Mouse (Mus musculus): ENCODE results near the gene Klf2.
A peak's percentile ranks its signal among the peaks of the same experiment; 100 is the strongest.

Klf2 gene

DNA sequence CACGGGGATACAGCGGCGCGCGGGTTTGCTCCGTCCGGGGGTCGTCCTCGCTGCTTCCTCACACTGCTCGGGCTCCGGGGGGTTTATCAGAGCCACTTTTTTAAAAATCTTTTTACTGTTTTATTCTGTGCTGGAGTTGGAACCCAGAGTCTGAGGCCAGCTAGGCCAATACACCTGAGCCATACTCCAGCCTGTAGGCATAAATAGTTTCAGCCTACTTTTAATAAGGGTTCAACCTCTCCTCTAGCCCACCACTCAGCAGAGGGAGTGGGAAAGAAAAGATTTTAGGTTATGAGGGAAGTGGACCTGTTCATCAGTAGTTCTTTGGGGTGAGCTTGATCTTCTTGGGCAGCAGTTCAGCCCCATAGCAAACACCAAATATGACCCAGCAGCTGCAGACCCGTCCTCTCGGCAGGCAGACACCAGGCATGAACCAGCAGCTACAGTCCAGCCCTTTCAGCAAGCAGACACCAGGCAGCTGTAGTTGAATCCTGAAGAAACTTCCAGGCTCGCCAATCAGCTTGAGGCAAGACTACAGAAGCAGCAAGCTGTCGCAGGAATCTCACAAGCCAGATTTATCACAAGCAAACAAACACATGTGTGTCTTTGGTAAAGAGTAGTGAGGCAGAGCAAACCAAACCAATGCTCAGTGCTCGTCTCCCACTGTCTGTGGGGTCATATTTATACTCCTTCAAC lies 13.5 kb upstream of the Klf2 start, which contains the start of gene Gm10282:
Gene Gm10282, minus strand, starts transcription at position 51 of the 696 bp plus-strand sequence.
- no peak for DNase-seq (ENCODE audit: low spot score in 2 of 2)

DNA sequence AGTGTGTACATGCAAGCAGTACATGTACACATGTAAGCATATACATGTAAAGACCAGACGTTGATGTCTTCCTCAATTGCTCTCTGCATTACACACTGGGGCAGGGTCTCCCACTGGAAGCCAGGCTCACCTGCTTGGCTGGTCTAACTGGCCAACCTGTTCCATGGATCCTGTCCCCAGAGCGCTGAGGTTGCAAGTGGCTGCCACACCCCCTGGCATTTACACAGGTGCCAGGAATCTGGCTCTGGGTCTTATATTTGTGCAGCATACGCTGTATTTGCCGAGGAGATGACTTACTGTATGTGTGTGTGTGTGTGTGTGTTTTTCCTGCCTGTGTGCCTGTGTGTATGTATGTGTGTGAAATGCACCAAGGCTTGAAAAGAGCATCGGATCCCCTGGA lies 11.9 kb upstream of the Klf2 start:
- no peak for DNase-seq (ENCODE audit: low spot score in 2 of 2)

DNA sequence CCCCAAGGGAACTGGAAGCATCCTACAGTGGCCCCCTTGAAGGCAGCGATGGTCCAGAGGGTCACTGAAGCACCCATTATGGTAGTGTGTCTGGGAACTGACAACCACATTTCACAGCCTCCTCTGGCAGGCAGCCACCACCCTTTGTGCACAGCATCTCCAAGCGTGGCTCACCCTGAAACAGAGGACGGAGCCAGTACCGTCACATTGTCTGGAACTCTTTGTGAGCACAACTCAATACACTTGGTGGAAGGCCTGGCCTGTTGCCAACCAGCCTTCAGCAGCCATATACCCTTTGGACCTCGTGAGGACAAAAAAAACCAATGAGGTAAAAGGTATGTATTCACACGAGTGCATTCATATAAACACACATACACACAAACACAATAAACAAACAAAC lies 10.6 kb upstream of the Klf2 start:
- DNase-seq (ENCODE audit: low spot score in 2 of 2): peak in 1 of 2 experiments; percentile 36

DNA sequence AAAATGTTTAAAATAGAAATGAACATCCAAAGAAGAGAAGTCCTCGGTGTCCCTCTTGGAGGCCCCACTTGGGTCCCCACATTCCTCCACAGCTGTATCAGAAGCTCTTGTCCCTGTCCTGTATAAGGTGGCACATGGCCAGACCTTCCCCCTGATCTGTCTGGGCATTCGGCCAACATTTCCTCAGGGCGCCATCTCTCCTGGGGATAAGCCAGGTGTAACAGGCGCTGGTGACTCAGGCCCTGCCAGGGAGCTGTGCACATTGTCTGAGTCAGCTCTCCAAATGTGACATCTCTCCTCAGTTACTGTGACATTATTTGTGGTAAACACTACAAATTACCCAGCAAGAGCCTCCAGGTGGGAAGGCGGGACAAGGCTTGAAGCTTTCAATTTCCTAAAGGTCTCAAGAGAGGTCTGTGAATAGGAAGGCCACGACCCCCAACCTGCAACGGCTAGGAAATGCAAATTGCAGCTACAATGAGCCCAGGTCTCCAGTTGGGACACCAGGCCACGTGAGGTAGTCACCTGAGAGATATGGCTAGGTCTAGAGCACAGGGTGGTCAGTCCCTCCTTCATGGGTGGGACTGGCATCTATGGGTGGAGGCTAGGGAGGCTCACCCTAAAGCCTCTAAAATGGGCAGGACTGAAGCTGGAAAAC lies 7.9 kb upstream of the Klf2 start:
- DNase-seq (ENCODE audit: low spot score in 2 of 2): peak; percentile 70 to 72

DNA sequence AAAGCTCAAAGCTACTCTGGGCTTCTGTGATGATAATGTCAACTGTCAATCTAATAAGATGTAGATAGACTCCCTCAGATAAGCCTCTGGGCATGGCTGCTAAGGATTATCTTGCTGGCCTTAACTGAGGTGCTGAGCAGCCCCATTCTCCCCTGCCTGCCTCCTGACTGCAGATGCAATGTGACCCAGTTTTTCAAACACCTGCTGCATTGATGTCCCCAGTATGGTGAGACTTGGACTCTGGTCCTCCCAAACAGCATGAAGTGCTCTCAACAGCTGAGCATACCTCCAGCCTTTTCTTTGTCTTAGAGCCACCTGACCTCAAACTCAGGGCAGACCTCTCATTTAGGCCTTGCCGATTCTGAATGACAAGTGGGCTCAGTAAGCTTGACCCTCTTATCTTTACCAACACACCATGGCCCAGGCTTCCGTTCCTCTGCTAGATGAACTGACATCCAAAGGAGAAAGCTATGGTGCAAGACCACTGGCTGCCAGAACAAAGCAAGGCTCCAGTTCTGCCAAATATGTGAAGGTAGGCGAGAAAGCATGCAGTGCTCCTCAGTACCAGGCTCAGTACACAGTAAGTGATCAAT lies 5.8 kb upstream of the Klf2 start:
- no peak for DNase-seq (ENCODE audit: low spot score in 2 of 2)

DNA sequence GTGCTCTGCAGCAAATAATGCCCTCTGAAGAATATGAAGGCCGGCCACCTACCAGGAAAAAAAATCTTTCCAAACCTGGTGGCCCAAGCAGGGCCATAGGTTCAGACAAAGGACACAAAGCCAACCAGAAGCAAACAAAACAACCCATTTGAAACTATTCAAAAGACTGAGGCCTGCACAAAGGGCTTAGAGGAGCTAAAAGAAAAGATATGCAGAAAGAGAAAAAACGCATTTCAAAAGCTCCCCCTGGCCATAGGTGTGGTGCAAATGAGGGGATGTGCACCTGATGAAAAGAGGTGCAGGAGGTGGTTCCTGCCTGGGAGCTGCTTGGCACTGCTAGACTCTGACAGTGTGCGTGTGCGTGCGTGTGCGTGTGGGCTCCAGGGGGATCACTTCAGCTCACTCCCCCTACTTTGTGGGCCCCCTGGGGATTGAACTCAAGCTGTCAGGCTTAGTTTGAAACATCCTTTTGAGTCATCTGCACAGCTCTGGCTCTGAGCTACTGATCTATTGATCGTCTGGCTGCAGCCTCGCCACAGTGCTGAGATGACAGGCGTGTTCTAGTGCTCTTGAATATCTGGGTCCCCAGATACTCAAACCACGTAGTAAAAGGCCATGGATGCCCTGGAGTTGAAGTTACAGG lies 2.7 kb upstream of the Klf2 start:
- no peak for DNase-seq (ENCODE audit: low spot score in 2 of 2)

DNA sequence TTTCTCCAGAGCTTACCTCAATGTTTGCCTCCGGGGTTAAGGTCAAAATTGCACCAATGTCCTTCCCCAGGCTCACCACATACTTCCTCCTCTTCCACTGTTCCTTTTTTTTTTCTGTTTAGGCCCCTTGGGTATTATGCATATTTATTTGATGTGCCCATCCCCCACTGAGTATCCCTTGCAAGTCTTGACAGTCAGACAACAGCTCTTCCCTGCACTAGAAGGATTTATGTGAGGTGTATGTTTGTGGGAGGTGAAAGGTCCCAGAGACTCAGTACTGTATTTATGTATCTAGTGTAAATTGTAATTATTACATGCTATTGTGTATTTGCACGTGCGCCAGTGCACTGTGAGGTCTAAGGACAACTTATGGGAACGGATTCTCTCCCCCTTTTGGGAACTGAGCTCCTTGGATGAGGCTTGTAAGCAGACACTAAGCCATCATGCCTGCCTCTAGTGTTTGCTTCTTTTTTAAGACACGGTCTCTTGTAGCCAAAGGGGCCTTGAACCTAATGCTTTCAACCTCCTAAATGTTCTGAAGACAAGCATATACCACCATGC lies 1.0 kb upstream of the Klf2 start:
- DNase-seq (ENCODE audit: low spot score in 2 of 2): no peak

DNA sequence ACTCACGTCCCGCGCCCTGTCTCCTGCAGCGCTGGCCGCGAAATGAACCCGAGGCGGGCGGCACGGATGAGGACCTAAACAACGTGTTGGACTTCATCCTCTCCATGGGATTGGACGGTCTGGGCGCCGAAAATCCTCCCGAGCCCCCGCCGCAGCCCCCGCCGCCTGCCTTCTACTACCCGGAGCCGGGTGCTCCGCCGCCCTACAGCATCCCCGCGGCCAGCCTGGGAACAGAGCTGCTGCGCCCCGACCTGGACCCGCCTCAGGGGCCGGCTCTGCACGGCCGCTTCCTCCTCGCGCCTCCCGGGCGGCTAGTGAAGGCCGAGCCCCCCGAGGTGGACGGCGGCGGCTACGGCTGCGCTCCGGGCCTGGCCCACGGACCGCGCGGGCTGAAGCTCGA lies 564 bp downstream of the Klf2 start:
- DNase-seq (ENCODE audit: low spot score in 2 of 2): peak in 1 of 2 experiments; percentile 40

DNA sequence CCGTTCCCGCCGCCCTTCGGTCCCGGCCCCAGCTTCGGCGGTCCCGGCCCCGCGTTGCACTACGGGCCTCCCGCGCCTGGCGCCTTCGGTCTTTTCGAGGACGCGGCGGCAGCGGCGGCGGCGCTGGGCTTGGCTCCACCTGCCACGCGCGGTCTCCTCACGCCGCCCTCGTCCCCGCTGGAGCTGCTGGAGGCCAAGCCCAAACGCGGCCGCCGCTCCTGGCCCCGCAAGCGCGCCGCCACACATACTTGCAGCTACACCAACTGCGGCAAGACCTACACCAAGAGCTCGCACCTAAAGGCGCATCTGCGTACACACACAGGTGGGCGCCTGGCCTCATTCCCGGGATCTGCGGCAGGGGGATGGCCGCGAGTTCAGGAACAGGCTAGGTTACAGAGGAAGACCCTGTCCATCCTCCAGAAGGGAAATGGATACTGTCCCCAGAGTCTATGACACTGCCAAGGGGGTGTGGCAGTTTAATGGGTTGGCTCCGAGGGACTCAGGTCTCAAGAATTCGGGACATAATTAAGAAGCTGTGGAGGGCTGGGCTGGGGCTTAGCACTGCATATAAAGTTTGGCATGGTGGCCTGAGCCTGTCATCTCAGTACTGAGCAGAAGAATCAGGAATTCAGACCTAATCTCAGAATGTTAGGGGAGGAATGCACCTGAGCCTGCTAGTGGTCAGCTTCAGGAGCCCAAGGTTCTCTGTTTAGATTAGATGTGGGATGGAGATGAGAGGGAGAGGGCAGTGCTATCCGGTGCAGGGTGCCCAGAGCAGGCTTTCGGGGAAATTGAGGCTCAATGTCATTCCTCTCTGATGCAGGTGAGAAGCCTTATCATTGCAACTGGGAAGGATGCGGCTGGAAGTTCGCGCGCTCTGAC lies 1.3 kb downstream of the Klf2 start:
- DNase-seq (ENCODE audit: low spot score in 2 of 2): peak; percentile 37 to 48

DNA sequence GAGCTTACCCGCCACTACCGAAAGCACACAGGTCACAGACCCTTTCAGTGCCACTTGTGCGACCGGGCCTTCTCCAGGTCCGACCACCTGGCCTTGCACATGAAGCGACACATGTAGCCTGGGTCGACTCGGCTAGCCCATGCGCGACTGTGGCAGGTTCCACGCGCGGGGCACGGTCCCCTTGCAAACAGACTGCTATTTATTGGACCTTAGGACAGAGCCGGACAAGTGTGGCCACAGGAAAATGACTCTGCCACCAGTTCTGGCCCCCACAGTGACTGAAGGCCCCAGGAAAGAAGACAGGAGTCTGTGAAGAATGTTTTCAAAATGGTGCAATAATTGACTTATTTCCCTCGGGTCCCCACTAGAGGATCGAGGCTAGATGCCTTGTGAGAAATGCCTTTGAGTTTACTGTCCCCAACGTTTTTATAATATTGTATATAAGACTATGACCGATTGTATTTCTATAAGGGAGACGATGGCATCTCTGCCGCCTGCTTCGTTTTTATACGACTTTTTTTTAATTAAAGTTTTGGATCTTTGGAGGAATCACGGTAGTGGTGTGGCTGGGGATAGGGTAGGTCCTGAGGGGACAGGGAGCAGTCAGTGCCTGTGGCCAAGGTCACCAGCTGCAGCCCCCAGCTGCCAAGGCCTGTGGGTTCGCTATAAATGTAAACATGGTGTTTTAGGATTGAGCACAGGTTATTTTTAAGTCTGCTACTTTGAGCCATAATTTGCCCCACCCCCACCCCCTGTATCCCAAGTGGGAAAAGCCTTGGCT lies 2.2 kb downstream of the Klf2 start:
- DNase-seq (ENCODE audit: low spot score in 2 of 2): no peak

DNA sequence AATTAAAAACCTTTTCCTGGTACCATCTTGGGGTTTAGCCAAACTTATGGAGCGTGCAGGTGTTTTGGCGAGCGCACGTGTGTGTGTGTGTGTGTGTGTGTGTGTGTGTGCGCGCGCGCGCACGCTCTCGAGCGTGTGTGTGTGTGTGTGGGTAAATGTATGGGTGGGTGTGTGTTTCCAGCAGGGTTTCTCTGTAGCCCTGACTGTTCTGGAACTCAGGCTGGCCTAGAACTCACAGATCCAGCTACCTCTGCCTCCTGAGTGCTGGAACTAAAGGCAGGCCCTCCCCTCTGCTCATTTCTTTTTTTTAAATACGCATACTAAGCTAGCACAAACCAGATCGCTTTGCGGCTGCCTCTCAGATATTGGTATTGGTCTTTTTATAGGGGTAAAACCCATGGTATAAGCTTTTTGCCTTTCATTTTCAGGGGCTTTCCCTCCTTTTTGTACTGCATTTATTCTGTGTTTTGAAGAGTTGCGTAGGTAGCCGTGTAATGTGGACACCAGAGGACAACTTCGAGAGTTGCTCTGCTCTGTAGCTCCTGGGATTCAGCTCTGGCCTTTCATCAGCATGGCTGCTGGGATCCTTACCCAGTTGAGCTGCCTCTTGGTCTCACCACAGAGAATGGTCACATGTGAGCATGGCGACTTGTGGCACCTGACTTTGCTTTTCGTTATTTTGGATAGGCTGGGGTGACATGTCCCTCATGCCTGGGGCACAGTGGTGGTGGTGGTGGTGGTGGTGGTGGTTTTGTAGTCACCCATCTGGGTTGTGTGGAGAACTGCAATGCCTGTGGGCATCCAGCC lies 3.0 kb downstream of the Klf2 start:
- no peak for DNase-seq (ENCODE audit: low spot score in 2 of 2)

DNA sequence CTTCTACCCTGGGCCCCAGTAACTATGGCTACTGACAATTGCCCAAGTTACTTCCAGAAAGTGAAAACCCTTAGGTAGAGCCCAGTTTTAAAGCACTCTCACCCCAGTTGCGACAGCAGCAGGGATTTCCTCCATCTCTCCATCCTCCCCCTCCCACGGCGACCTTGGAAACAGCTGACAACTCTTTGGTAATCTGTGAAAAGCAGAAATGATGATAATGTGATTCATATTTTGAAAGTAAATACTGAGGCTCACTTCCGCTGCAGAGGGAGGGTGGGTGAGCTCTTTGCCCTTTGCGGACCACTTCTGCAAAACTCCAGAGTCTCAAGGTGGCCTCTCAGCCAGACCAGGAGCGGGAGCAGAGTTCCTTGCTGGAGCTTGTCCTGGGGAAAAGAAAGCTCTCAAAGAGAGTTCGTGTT lies 3.6 kb downstream of the Klf2 start:
- DNase-seq (ENCODE audit: low spot score in 2 of 2): no peak

DNA sequence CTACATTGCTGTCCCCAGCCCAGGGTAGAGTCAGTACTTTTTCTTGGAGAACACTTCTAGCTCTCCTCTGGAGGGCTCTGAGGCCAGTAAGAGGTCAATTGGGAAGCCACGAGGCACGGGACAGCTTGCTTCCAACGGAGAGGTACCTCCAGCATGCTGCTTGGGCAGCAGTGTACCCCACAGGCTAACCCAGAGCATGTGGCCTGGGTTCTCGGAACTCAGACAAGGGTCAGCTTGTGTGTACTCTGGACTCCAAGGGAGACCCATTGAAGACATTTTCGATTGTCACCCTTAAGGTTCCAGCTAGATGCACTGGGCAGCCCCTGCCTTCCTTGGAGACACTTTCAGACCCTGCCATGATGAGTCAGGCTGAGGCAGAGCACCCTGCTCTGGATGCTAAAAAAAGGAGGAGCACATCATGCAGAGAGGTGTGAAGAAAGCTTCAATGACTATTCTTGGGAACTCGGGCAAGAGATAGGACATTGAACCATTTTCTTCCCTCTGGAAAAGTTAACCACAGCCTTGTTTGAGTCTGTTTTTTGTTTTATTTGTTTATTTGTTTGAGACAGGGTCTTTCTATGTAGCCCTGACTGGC lies 4.4 kb downstream of the Klf2 start:
- no peak for DNase-seq (ENCODE audit: low spot score in 2 of 2)

DNA sequence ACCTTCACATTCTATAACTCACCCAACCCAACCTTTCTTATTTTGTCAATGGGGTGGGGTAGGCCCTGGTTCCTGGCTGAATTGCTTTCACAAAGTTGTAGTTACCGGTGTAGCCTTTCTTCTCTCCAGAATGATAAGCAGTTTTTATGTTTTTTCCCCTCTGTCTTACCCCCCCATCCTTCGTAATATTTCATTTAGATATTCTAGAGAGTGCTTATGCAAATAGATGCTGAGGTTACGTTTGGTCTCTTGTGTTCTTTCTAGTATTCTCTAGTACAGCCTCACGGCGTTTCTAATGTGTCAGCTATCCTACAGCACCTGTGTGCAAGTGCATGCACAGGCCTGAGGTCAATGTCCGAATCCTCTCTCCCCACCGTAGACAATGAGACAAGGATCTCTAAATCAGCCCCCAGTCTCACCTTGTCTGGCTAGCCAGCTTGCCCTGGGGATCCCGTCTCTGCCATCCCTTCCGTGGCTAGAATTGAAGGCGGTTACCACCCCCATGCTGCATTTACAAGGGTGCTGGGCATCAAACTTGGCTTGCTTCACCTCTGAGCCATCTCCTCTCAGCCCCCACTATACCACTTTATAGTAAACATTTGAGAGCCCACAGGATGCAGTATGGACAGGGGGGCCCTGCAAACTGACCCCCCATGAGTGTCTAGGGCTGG lies 5.3 kb downstream of the Klf2 start:
- DNase-seq (ENCODE audit: low spot score in 2 of 2): no peak

DNA sequence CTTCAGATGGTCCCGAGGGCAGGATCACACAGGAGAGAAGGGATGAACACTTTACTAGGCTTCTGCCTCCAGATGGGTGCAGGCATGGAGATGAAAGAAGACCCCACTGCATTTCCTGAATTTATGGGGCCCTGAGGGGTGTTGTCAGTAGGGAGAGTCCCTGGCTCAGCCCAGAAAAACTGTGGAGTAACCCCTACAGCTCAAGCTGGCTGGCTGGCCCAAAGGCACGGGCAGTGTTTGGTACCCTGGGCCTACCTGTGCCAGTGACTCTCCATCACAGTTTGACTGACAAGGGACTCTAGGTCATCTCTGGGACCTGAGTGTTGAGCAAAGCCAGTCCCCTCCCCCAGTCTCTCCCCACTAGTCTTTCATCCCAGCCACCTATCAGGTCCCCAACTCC lies 5.9 kb downstream of the Klf2 start:
- no peak for DNase-seq (ENCODE audit: low spot score in 2 of 2)

DNA sequence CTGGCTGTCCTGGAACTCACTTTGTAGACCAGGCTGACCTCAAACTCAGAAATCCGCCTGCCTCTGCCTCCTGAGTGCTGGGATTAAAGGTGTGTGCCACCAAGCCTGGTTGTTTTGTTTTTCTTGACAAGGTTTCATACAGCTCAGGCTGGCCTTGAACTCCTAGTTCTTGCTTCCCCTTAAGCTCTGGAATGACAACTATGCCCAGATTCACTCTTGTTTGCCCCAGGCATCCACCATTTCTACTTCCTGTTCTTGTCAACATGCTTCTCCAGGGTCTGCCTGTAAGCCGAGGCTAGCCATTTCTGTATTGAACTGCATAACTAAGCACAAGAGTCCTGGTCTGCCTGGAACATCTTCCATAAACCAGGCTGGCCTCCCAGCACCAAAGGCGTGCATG lies 10.3 kb downstream of the Klf2 start:
- no peak for DNase-seq (ENCODE audit: low spot score in 2 of 2)

DNA sequence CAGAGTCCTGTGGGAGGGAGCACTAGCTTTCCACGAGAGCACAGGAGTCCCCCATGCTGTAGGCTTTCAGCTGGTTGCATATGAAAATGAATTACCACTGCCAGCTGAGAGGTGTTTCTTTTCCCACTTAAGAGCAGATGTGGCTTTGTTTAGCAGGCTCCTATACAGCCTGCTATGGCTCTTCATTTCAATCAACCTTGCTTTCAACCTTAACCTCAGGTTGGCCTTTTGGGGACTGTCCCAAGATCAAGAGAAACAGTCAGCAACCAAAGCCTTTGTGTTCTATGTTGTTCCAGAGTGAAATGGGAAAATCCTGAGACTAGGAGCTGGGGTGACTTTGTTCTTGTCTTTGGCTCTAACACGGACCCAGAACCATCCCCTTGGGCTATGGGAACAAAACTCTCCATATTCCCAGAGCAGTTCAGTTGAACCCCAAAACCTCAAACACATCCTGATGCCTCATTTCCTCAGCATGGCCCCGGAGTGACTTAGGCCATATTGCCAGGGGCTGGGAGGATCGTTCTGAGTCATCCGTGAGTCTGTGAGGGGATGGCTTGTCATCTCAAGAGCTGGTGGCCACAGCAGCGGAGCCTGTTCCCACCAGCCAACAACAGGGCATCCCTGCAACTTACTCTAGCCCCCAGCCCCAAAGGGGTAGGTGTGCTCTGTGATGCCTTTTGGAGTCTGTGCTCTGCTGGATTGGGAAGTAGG lies 12.1 kb downstream of the Klf2 start:
- no peak for DNase-seq (ENCODE audit: low spot score in 2 of 2)

DNA sequence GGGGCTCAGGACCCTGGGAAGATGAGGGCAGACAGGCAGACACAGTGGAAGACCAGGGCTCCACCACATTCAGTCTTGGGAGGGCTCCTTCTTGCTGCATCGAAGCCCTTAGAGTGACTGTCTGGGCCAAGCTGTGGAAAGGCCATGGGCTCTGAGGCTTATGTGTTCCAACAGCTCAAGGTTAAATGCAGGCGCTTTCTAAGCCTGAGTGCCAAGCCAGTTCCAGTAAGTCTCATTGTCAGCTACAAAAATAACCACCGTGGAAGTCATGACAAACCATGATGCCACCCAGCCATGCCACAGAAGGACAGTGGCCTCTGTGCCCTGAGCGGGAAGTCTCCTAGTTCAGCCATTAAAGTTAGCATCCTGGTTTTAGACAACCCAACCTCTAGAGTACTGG lies 12.8 kb downstream of the Klf2 start:
- DNase-seq (ENCODE audit: low spot score in 2 of 2): no peak

Measured in right cerebral cortex, postnatal 10 days (tissue).